Mouse (Mus musculus): ENCODE results near the gene Dctpp1.

DNA sequence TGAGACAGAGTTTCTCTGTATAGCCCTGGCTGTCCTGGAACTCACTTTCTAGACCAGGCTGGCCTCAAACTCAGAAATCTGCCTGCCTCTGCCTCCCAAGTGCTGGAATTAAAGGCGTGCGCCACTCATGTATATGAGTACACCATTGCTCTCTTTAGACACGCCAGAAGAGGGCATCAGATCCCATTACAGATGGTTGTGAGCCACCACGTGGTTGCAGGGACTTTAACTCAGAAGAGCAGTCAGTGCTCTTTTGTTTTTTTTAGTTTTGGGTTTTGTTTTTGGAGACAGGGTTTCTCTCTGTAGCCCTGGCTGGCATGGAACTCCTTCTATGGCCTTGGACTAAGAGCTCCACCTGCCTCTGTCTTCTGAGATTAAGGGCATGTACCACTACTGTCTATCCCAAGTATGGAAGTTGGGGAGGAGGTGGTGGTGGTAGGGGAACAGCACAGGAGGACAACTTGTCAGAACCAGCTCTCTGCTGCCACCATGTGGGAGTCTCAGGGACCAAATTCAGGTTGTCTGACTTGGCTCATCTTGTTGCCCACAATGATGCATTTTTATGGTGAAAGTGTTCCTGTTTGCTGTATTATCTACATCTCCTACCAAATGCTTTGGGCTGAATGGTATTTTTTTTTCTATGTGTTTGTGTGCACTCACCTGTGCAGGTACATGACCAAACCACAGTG lies 31.8 kb downstream of the Dctpp1 start:
- TF ChIP-seq POLR2A (IDR thresholded peaks at IDR 0.05; ENCODE audit: borderline replicate concordance, insufficient read depth, low read length) (no peak), CTCF (IDR thresholded peaks at IDR 0.05; ENCODE audit: borderline replicate concordance, insufficient read depth, low read depth, low read length) (peak; percentile 91)

All from cerebellum, adult 2 months (tissue).